Mouse (Mus musculus) olfactory bulb, adult 2 months (tissue): ENCODE results near the gene Adat3.

Experiments used
- CTCF ChIP-seq: fragments of 200-500 bp; IDR thresholded peaks from 2 replicates; pipeline ENCODE4 v1.5.1; 2012; ENCODE audit warnings: low read depth, mild to moderate bottlenecking, low read length, moderate library complexity; ENCODE audit not compliant: insufficient read depth
- POLR2A ChIP-seq: fragments of 200-500 bp; IDR thresholded peaks from 2 replicates; pipeline ENCODE4 v1.6.1; 2012; ENCODE audit warnings: mild to moderate bottlenecking, low read depth, low read length, moderate library complexity; ENCODE audit not compliant: insufficient read depth

GRCm38 (mm10) chr10:80604988-80605387 lies 2.3 kb downstream of the Adat3 start:
- TF ChIP-seq CTCF (no peak), POLR2A (no peak)
